Mouse (Mus musculus) lung, postnatal 0 days (tissue): ENCODE measurements around the gene Tle3.
A peak's percentile ranks its signal among the peaks of the same experiment; 100 is the strongest.

Source experiments
- CTCF ChIP-seq: IDR thresholded peaks from 2 replicates; pipeline ENCODE4 v1.5.1; 2016; ENCODE audit warnings: antibody characterized with exemption, mild to moderate bottlenecking
- EP300 ChIP-seq: IDR thresholded peaks from 2 replicates; pipeline ENCODE4 v1.6.1; 2016; ENCODE audit warnings: antibody characterized with exemption, mild to moderate bottlenecking, control low read depth

- TF ChIP-seq EP300 (no peak), CTCF (peak; percentile 42)
Observed at GRCm38 (mm10) chr9:61373942-61374900, 2.1 kb downstream of the Tle3 start.
